Mouse (Mus musculus): ENCODE measurements around the gene Elmo2.

DNA sequence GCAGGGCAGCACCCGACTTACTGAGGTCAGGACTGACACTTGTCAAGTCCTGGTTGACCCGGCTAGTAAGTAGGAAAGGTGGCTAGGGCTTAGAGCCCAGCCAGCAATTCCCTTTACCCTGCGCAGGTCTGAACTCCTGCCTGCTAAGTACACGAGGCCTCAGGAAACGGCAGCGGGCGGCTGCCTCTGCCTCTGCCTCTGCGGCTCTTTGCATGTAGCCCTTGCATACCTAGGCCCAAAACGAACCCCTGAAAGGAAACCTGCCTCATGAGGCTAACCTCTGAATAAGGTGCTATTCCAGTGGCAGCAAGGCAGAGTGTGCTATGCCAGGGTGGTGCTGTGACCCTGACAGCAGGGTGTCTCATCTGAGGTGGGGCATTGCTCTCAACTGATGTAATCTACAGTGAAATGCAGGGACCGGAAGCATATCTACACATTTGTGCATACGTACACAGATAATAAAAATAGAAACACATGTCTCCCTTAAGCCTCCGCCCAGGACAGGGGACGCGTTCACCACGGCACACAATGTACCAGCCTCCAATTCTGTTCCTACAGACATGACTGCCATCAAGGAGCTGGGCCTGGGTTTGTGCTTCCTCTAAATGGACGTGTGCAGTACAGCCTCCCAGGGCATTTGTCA is 8.5 kb downstream of the Elmo2 start:
- TF ChIP-seq CHD2 (IDR thresholded peaks at IDR 0.05; ENCODE audit: low read depth, low read length) (no peak), ZC3H11A (IDR thresholded peaks at IDR 0.05; ENCODE audit: borderline replicate concordance, low read depth, low read length) (no peak), HCFC1 (IDR thresholded peaks at IDR 0.05; ENCODE audit: borderline replicate concordance, insufficient read depth, low read length) (no peak), ZNF384 (IDR thresholded peaks at IDR 0.05; ENCODE audit: low read depth, low read length) (no peak)
